Mouse (Mus musculus) heart, embryonic 14.5 days (tissue): ENCODE measurements around the gene Casc4. TPM values are rescaled to one million over a fixed set of nuclear protein-coding genes. Genes with fewer than 3 reads are reported as not detected.
"Not testable (repeated sequence)": the region's sequence is repeated elsewhere in the genome, so short reads cannot be mapped to it uniquely, and the experiment has no call there.

ENCODE experiments used
- ATAC-seq: fragments of 200-750 bp; cut with Nextera tagmentation; 2 replicates; pipeline ENCODE4 v1.8.0; 2017; ENCODE audit warnings: low read depth, moderate TSS enrichment; ENCODE audit not compliant: insufficient number of reproducible peaks, insufficient read depth, low FRiP score
- H3K27ac ChIP-seq, 2 experiments: fragments of 200-500 bp in 1 of 2; fragments of 300-500 bp in 1 of 2; sonication (generic) in 1 of 2; replicated peaks in 1 of 2; 2 replicates each; pipeline ENCODE4 v1.5.1; 2012 to 2014; ENCODE audit warnings: low read depth in 2 of 2, low read length in 2 of 2, control low read depth in 1 of 2, mild to moderate bottlenecking in 1 of 2, mixed read lengths in 1 of 2; ENCODE audit not compliant: control insufficient read depth in 1 of 2, insufficient read depth in 1 of 2
- H3K27me3 ChIP-seq: fragments of 300-500 bp; sonication (generic); 2 replicates; pipeline ENCODE4 v1.6.1; 2014; ENCODE audit warnings: mild to moderate bottlenecking, low read length, control low read depth; ENCODE audit not compliant: control insufficient read depth, insufficient read depth
- H3K36me3 ChIP-seq: fragments of 300-500 bp; sonication (generic); 2 replicates; pipeline ENCODE4 v1.6.1; 2014; ENCODE audit warnings: mild to moderate bottlenecking, control low read depth, low read length, mixed read lengths; ENCODE audit not compliant: control insufficient read depth, insufficient read depth
- H3K4me1 ChIP-seq, 2 experiments: fragments of 200-500 bp in 1 of 2; fragments of 300-500 bp in 1 of 2; sonication (generic) in 1 of 2; 2 replicates each; pipeline ENCODE4 v1.6.1; 2012 to 2014; ENCODE audit warnings: low read length in 2 of 2, control low read depth in 1 of 2, mixed read lengths in 1 of 2; ENCODE audit not compliant: control insufficient read depth in 2 of 2, insufficient read depth in 2 of 2
- H3K4me2 ChIP-seq: fragments of 300-500 bp; sonication (generic); 2 replicates; pipeline ENCODE4 v1.6.1; 2014; ENCODE audit warnings: mild to moderate bottlenecking, low read length
- H3K4me3 ChIP-seq, 2 experiments: fragments of 200-500 bp in 1 of 2; fragments of 300-500 bp in 1 of 2; sonication (generic) in 1 of 2; 2 replicates each; pipeline ENCODE4 v1.5.1; 2012 to 2014; ENCODE audit warnings: low read length in 2 of 2, mild to moderate bottlenecking in 2 of 2, control low read depth in 1 of 2, low read depth in 1 of 2, moderate library complexity in 1 of 2; ENCODE audit not compliant: control insufficient read depth in 1 of 2, insufficient read depth in 1 of 2
- H3K9ac ChIP-seq: fragments of 300-500 bp; sonication (generic); 2 replicates; pipeline ENCODE4 v1.6.1; 2014; ENCODE audit warnings: mild to moderate bottlenecking, low read length
- H3K9me3 ChIP-seq: fragments of 300-500 bp; sonication (generic); 2 replicates; pipeline ENCODE4 v1.6.1; 2016; ENCODE audit warnings: low read length, control low read depth; ENCODE audit not compliant: control insufficient read depth
- whole genome bisulfite sequencing: fragments of 180-500 bp; shearing (Covaris S2); extraction: QIAGEN DNeasy Blood & Tissue Kit; methylation state at CpG from one replicate; pipeline ENCODE4 v1.1.7; 2014; 5-methylcytosine and 5-hydroxymethylcytosine counted together
- polyA plus RNA-seq: library from polyadenylated mRNA; unstranded; fragments of >200 nt; fragmentation: Nextera tagmentation; extraction: Ambion mirVana; gene quantifications from 2 replicates; pipeline ENCODE4 v1.2.1, GENCODE M21; 2014

The Casc4 gene
- polyA plus RNA-seq, 1 experiment from 2014 or later = 16.4 TPM

- no peak for ATAC-seq
- H3K4me1 ChIP-seq = no peaks in the 10 kb centered on the region
- no peak overlapping the region for H3K9ac ChIP-seq
- no peak overlapping the region for H3K4me2 ChIP-seq
- H3K36me3 ChIP-seq = peaks cover 10% of the 10 kb centered on the region
- H3K27me3 ChIP-seq = no peaks in the 10 kb centered on the region
- H3K9me3 ChIP-seq = no peaks in the 10 kb centered on the region
- 86% methylated on average over 5 of the region's 5 CpGs for WGBS
- no peak overlapping the region for H3K4me3 ChIP-seq
- no peak overlapping the region for H3K27ac ChIP-seq
These were observed 49.5 kb downstream of the Casc4 start for GRCm38 (mm10) chr2:121916047-121916970.

- H3K27ac ChIP-seq, H3K9ac ChIP-seq, H3K4me3 ChIP-seq, H3K36me3 ChIP-seq, ATAC-seq, H3K4me1 ChIP-seq, H3K4me2 ChIP-seq, H3K27me3 ChIP-seq, H3K9me3 ChIP-seq: not testable (repeated sequence)
- WGBS = 78% methylated on average over 2 of the region's 2 CpGs
These were observed 70.9 kb downstream of the Casc4 start for GRCm38 (mm10) chr2:121937624-121938023.

GRCm38 (mm10) chr2:121943364-121943763, 76.6 kb downstream of the Casc4 start:
- no peaks in the 10 kb centered on the region for H3K27me3 ChIP-seq
- 63% methylated on average over 3 of the region's 3 CpGs for WGBS
- no peaks in the 10 kb centered on the region for H3K4me1 ChIP-seq
- no peaks in the 10 kb centered on the region for H3K36me3 ChIP-seq
- H3K4me2 ChIP-seq = no peak overlapping the region
- ATAC-seq = no peak
- no peak overlapping the region for H3K27ac ChIP-seq
- H3K9me3 ChIP-seq = no peaks in the 10 kb centered on the region
- no peak overlapping the region for H3K4me3 ChIP-seq
- no peak overlapping the region for H3K9ac ChIP-seq

- Histone ChIP-seq H3K9ac (peak overlapping the region; percentile 98), H3K36me3 (peaks cover 6% of the 10 kb centered on the region), H3K4me1 (peaks cover 0 to 13% of the 10 kb centered on the region in 2 experiments; a peak in 2 of 4 replicates), H3K27ac (peak overlapping the region; percentile 81 to 97), H3K4me2 (peak overlapping the region; percentile 83), H3K9me3 (no peaks in the 10 kb centered on the region), H3K27me3 (no peaks in the 10 kb centered on the region), H3K4me3 (peak overlapping the region; percentile 73 to 94)
- WGBS = 12% methylated on average over 10 of the region's 10 CpGs
- ATAC-seq = no peak
These were observed 88.3 kb downstream of the Casc4 start for GRCm38 (mm10) chr2:121954971-121955656.

- no peaks in the 10 kb centered on the region for H3K9me3 ChIP-seq
- WGBS = under 1% methylated on average over 46 of the region's 48 CpGs
- H3K36me3 ChIP-seq = peaks cover 10% of the 10 kb centered on the region
- peak within 1 kb of the TSS; percentile 98 for H3K9ac ChIP-seq
- H3K27ac ChIP-seq = peak within 1 kb of the TSS; percentile 96 to 97
- H3K4me3 ChIP-seq = peak within 1 kb of the TSS; percentile 73 to 94
- peaks cover 0 to 13% of the 10 kb centered on the region in 2 experiments; a peak in 2 of 4 replicates for H3K4me1 ChIP-seq
- peak; percentile 98 for ATAC-seq
- H3K4me2 ChIP-seq = peak within 1 kb of the TSS; percentile 83
- H3K27me3 ChIP-seq = no peaks in the 10 kb centered on the region
These were observed 89.0 kb downstream of the Casc4 start, which contains the start of the genes Ctdspl2 and Mageb3 for GRCm38 (mm10) chr2:121955765-121956223. Gene Ctdspl2, plus strand, starts transcription at chr2:121956001. Gene Mageb3, minus strand, starts transcription at chr2:121956092.

GRCm38 (mm10) chr2:121956224-121957018, 89.7 kb downstream of the Casc4 start:
- peaks cover 16% of the 10 kb centered on the region for H3K36me3 ChIP-seq
- H3K4me1 ChIP-seq = peaks cover 0 to 13% of the 10 kb centered on the region in 2 experiments; a peak in 2 of 4 replicates
- H3K4me2 ChIP-seq = peak overlapping the region; percentile 83
- peak; percentile 92 for ATAC-seq
- H3K27ac ChIP-seq = peak overlapping the region; percentile 96 to 97
- no peaks in the 10 kb centered on the region for H3K27me3 ChIP-seq
- under 1% methylated on average over 44 of the region's 47 CpGs for WGBS
- peak overlapping the region; percentile 98 for H3K9ac ChIP-seq
- H3K4me3 ChIP-seq = peak overlapping the region; percentile 73 to 94
- H3K9me3 ChIP-seq = no peaks in the 10 kb centered on the region
